Mouse (Mus musculus): ENCODE results near the gene 1600014C10Rik.

Gene 1600014C10Rik

DNA sequence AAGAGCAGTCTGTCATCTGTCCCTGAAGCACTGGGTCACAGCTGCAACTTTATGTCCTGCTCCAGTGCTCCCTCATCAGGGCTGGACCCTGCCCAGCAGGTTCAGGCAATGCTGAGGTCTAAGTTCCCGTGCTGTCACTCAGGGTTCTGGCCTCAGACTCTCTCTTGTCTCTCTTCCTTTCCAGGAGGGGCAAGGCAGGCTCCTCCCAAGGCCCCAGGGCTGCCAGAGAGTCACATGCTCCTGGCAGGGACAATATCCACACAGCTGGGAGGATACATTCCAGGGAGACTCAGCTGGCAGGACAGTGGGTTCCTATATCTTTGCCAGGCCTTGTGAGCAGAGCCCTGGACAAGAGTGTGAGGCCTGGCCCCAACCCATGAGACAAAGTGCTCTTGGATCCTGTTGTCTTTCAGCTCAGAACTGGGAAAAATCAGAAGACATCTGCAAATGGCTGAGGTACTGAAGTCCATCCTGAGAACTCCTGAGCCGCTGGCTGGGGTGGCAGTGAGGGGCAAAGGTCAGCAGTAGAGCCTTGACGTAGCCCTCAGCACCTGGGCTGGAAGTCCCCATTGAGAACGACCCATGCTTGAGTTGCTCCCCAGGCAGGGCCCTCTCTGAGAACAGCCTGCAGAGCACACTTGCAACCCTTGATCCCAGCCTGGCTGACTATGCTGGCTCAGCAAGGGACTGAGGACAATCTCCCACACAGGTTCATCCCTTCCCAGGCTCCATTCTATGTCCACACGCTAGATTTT lies 34.6 kb downstream of the 1600014C10Rik start:
- DNase-seq = peak; percentile 98

DNA sequence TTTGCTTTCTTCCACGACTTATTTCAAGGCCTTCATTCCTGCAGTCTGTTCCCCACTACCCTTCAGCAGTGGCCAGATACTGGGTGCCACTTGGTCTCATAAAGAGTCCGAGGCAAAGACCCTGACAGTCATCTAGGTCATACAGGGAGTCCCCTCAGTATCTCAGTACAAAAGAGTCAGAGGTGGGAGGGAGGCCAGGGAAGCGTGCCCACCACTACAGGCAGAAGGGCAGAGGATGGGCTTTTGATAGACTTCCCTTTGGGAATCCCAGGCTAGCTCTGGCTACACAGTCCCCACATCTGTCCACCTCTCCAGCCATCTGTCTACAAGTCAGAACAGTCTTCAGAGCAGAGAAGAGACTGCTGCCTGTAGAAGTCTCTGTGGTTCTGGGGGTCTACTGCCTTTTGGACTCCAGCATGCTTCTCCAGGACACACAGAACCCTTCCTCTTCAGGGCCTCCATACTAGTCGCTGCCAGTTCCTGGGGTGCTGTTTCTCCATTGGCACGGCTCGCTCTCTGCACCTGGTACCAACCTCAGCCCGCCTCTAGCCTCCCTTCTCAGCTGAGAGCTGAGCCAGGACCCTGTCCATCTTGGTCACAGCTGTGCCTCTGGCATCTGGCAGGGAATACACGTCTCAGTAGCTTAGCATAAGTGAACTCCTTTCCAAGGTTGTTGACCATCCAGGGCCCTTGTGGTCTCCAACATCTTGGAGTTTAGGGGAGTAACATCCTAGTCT lies 35.8 kb downstream of the 1600014C10Rik start:
- no peak for DNase-seq

DNA sequence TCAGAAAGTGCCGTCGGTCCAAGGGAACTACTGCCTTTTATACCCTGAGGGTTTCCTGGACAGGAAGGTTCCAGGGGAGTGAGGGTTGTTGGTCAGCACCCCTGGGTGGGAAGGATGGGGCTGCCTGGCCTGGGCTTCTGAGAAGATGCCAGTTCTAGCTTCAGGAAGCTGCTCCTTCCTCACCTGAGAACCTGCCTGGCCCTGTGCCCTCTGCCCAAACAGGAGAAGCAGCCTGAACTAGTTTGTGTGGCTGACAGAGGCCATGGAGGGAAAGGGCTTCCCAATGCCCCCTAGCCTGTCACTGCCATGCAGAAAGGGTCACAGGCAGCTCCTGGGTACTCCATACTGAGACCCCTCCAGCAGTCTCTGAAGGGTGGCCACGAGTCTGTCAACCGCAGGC lies 36.5 kb downstream of the 1600014C10Rik start:
- DNase-seq = no peak

DNA sequence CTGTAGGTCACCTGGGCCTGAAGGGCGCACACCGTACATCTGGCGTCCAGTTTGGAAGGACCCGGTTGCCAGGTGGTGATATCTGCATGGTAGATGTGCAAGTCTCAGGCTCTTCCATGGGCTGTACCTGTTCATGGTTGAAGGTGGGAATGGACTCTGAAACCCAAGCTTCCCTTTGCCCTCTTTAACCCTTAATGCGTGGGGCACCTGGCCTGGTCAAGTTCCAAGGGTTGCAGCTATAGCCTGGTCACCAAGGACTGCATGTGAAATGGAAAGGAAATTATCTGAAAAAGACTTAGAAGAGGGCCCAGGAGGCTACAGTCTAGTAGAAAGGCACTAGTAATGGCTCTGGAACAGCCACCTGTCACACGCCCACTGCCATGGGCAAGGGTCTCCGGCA lies 37.8 kb downstream of the 1600014C10Rik start:
- DNase-seq = peak; percentile 58

DNA sequence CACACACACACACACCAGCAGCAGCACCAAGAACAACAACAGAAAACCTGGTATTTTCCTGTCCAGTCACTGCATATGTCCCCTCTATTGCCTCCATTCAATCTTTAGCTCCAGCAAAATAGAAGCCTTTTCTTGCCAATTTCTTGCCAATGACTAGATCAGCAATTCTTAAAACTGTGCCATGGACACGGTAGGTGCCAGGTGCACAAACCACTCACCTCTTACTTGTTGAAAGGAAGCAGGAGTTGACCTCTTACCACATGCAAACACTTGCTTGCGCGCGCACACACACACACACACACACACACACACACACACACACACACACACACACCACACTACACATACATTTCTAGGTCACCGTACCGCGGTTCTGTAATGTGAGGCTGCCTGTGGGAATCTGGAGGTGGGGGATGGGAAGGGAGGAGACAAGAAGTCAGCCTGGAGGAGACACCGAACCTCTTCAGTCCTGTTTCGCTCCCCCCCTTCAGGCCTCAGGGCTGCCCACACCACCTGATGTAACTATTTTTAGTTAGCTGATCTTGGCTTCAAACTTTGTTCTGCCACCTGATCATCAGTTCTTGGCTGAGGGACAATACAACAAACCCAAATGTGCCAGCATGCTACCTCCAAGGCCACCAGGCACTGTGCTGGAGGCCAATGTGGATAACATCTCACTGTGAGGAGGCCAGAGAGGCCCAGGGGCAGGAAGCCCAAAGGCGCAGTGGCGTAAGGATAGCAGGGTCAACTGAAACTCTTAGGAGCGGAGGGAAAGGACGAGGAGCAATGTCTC lies 41.8 kb downstream of the 1600014C10Rik start:
- DNase-seq = peak; percentile 81

DNA sequence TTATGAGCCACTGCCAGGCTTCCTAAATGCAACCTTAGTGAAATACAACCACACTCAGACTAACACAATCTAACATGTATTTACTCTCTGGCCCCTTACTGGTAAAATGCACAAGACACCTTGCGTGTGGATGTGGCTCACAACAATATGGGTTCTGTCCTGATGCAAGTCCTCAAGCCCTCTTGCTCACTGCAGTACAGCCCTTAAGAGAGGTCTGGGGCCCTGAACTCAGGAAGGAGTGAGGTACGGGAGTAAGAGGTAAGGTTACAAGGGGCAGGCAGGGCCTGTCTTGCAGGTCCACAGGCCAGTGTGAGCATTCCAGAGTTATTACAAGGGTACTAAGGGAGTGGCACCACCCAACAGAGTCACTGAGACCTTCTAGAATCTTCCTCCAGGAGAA lies 43.2 kb downstream of the 1600014C10Rik start:
- no peak for DNase-seq

DNA sequence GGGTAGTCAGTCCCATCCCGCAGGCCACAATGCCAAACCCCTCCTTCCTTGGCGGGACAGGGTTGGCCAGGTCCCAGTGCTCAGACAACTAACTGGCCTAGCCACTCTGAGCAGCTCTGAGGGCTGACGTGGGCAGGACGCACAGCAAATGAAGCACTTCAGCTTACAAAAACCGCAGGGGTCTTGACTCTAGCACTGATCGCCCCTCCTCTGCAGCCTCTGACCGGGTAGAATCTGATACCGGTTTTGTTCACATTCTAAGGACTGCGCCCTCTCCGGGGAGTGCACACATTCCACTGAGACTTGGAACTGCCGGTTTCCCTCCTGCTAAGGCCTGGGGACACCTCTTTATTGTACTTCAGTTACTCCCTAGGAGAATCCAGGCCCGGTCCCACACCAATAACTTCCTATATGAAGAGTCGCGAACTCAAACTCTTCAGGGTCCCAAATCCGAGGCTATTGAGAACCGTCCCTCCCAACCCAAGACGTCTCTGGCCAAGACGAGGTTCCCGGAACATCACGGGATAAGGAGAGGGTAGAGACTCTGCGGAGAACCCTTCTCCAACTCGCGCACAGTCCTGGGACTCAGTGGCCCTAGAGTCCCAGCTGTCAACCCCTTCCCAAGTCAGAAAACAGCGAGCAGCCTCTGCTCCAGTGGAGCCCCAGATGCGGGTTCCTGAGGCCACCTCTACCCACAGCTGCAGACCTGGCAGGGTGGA lies 44.3 kb downstream of the 1600014C10Rik start:
- peak; percentile 86 for DNase-seq

DNA sequence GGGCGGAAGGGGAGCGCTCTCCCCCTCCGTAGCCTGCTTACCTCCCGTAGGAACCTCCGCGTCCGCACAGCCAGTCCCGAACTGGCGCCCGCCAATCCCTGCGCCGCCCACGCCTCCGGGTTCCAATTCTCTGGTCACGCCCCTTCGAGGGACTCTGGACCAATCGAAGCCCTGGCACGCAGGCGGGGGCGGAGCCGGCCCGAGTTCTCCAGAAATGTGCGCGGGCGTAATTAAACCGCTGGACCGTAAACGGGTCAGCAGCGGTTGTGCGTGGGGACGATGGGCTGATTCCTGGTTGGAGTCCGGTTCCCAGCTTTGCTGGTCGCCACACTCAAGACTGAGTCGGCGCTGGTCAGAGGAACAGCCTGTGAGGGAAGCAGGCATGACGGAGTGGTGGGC lies 44.9 kb downstream of the 1600014C10Rik start, which contains the start of gene Plekhf1:
Gene Plekhf1, minus strand, starts transcription at position 117 of the 399 bp plus-strand sequence.
- DNase-seq = peak; percentile 98

DNA sequence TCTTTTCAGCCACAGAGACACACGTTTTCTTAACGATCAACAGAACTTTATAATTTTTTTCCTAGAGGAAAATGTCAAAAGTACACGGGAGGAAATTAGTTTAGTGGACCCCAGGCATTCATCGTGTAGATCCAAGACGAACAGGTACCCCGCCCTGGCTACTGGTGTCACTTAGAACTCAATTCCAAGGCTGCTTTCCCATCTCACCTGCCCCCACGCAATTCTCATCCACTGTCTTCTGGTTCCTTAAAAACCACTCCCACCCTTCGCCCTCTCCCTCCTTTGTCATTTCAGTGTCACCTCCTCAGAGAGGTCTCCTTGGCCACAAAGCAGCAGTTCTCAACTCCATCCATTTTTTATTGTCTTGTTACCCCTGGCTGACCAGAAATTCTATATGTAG lies 45.3 kb downstream of the 1600014C10Rik start:
- DNase-seq = no peak

DNA sequence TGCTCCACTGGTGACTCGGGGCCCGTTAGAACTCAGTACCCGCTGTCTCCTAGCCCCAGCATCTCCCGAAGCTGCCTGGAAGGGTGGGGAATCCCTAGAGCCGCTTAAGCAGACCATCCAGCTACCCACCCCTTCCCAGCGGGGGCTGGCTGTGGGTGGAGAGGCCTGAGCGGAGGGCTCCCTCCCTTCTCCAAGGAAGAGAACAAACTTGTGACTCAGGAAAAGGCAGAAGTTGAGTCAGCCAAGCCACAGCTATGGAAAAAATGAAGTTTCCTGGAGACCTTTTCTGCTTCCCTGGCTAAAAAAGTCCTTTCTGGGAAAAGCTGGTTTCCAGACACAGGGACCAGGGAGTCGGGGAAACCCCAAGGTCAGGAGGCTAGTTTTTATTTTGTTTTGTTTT lies 47.3 kb downstream of the 1600014C10Rik start:
- DNase-seq = peak; percentile 47

DNA sequence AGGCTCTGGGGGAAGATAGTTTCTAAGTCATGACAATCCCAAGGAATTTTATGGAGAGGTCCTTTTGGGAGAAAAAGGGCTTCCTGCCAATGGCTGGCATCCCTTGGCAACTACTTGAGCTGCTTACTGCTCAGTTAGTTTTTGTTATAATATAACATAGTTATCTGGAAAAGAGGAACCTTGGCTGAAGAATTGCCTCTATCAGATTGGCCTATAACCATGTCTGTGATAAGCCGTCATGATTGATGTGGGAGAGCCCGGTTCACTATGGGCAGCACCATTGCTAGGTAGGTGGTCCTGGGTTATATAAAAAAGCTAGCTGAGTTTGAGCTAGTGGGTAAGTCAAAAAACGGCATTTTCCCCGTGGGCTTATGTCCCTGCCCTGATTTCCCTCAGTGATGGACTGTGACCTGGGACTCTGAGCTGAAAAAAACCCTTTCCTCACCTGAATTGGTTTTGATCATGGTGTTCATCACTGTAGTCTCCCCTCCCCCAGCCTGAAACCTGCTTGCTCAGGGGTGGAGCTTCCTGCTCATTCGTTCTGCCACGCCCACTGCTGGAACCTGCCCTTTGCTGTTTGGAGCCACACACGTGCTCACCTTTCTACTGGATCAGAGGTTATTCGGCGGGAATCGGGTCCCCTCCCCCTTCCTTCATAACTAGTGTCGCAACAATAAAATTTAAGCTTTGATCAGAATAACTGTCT lies 53.5 kb downstream of the 1600014C10Rik start:
- DNase-seq = peak; percentile 80

DNA sequence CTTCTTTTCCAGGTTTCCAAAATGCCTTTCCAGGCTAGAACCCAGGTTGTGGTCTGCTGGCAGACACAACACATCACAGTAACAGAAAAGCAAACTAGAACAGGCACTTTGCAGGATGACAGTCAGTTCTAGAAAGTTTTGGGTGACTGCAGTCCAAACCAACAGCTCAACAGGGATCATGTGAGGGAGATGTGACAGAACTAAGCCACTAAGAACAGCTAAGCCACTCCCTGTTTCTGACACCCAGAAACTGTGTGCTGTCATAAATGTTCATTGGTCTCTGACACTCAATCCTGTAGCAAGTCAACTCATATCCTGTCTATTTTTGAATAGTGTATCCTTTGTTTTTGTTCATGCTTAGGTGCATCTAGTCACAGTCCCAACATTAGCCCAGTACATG lies 54.1 kb downstream of the 1600014C10Rik start:
- no peak for DNase-seq

DNA sequence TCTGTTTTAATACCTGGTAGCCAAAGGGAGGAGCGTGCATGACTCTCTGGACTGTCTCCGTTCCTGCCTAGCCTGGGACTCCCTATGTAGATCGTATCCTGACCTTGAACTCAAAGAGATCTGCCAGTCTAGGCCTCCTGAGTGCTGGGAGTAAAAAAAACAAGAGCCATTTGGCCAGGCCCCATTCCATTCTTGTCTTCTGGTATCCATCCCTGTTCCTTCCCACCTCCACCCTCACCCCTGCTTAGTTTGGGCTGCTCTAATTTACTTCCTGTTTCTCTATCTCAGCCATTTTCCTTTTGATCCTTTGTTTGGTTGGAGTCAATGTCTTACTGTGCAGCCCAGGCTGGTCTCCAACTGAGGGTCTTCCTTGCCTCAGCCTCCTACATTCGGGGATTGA lies 59.4 kb downstream of the 1600014C10Rik start:
- DNase-seq = no peak

Measured in kidney, adult 9 months (tissue).